Mouse (Mus musculus): ENCODE data around the gene Unc5a. TPM values are rescaled to one million over a fixed set of nuclear protein-coding genes. Genes with fewer than 3 reads are reported as not detected.

The Unc5a gene
- total RNA-seq, 2 experiments from 2014 or later: 146 to 148 TPM

GRCm38 (mm10) chr13:54992215-54992614 is 43.0 kb downstream of the Unc5a start:
- Histone ChIP-seq H3K27ac (peak overlapping the region; percentile 75), H3K4me3 (no peak overlapping the region)
- TF ChIP-seq CTCF (conservative IDR thresholded peaks at IDR 0.05): no peak
- DNase-seq (ENCODE audit: low spot score in 2 of 2): peak; percentile 44 to 63

GRCm38 (mm10) chr13:54994576-54994975 is 45.4 kb downstream of the Unc5a start:
- no peak for DNase-seq (ENCODE audit: low spot score in 2 of 2)
- no peak overlapping the region for H3K27ac ChIP-seq

GRCm38 (mm10) chr13:54995161-54995560 is 46.0 kb downstream of the Unc5a start:
- DNase-seq (ENCODE audit: low spot score in 2 of 2): no peak
- no peak overlapping the region for H3K27ac ChIP-seq
- TF ChIP-seq CTCF (conservative IDR thresholded peaks at IDR 0.05): no peak
- no peak overlapping the region for H3K4me3 ChIP-seq

More at GRCm38 (mm10) chr13:54994576-54994975, 45.4 kb downstream of the Unc5a start:
- TF ChIP-seq CTCF (conservative IDR thresholded peaks at IDR 0.05): no peak
- no peak overlapping the region for H3K4me3 ChIP-seq

GRCm38 (mm10) chr13:54997568-54997967 is 48.4 kb downstream of the Unc5a start:
- no peak for DNase-seq (ENCODE audit: low spot score in 2 of 2)
- TF ChIP-seq CTCF (conservative IDR thresholded peaks at IDR 0.05): no peak
- no peak overlapping the region for H3K27ac ChIP-seq
- H3K4me3 ChIP-seq: no peak overlapping the region

GRCm38 (mm10) chr13:55000433-55000832 is 51.2 kb downstream of the Unc5a start:
- no peak overlapping the region for H3K4me3 ChIP-seq
- peak overlapping the region; percentile 23; the same call in 1 of the 2 replicates for H3K27ac ChIP-seq
- peak in 1 of 2 experiments; percentile 40 for DNase-seq (ENCODE audit: low spot score in 2 of 2)

GRCm38 (mm10) chr13:55002090-55002489 is 52.9 kb downstream of the Unc5a start:
- no peak for DNase-seq (ENCODE audit: low spot score in 2 of 2)
- no peak for TF ChIP-seq CTCF (conservative IDR thresholded peaks at IDR 0.05)
- H3K27ac ChIP-seq: no peak overlapping the region
- no peak overlapping the region for H3K4me3 ChIP-seq

More at GRCm38 (mm10) chr13:55000433-55000832, 51.2 kb downstream of the Unc5a start:
- TF ChIP-seq CTCF (conservative IDR thresholded peaks at IDR 0.05): no peak

- peak; percentile 25 for TF ChIP-seq CTCF (conservative IDR thresholded peaks at IDR 0.05)
- no peak for DNase-seq (ENCODE audit: low spot score in 2 of 2)
- Histone ChIP-seq H3K4me3 (no peak overlapping the region), H3K27ac (peak overlapping the region; percentile 28)
Observed at GRCm38 (mm10) chr13:55004646-55005045, 55.4 kb downstream of the Unc5a start.

GRCm38 (mm10) chr13:55005691-55006414 is 56.6 kb downstream of the Unc5a start:
- no peak for TF ChIP-seq CTCF (conservative IDR thresholded peaks at IDR 0.05)
- no peak for DNase-seq (ENCODE audit: low spot score in 2 of 2)
- H3K4me3 ChIP-seq: no peak overlapping the region

GRCm38 (mm10) chr13:55006415-55006742 is 57.2 kb downstream of the Unc5a start:
- H3K4me3 ChIP-seq: no peak overlapping the region
- no peak for DNase-seq (ENCODE audit: low spot score in 2 of 2)
- TF ChIP-seq CTCF (conservative IDR thresholded peaks at IDR 0.05): no peak
- no peak overlapping the region for H3K27ac ChIP-seq

More at GRCm38 (mm10) chr13:55005691-55006414, 56.6 kb downstream of the Unc5a start:
- H3K27ac ChIP-seq: no peak overlapping the region; the same call in 1 of the 2 replicates

- no peak overlapping the region for H3K27ac ChIP-seq
Observed at GRCm38 (mm10) chr13:55008589-55008988, 59.4 kb downstream of the Unc5a start.

GRCm38 (mm10) chr13:55011103-55011502 is 61.9 kb downstream of the Unc5a start:
- Histone ChIP-seq H3K27ac (no peak overlapping the region), H3K4me3 (no peak overlapping the region)
- TF ChIP-seq CTCF (conservative IDR thresholded peaks at IDR 0.05): no peak
- no peak for DNase-seq (ENCODE audit: low spot score in 2 of 2)

More at GRCm38 (mm10) chr13:55008589-55008988, 59.4 kb downstream of the Unc5a start:
- H3K4me3 ChIP-seq: no peak overlapping the region
- DNase-seq (ENCODE audit: low spot score in 2 of 2): no peak
- no peak for TF ChIP-seq CTCF (conservative IDR thresholded peaks at IDR 0.05)

GRCm38 (mm10) chr13:55011981-55012478 is 62.8 kb downstream of the Unc5a start:
- peak; percentile 64 for TF ChIP-seq CTCF (conservative IDR thresholded peaks at IDR 0.05)
- H3K4me3 ChIP-seq: no peak overlapping the region

GRCm38 (mm10) chr13:55013702-55014344 is 64.6 kb downstream of the Unc5a start:
- TF ChIP-seq CTCF (conservative IDR thresholded peaks at IDR 0.05): peak; percentile 63
- no peak overlapping the region for H3K4me3 ChIP-seq
- DNase-seq (ENCODE audit: low spot score in 2 of 2): no peak
- H3K27ac ChIP-seq: no peak overlapping the region

More at GRCm38 (mm10) chr13:55011981-55012478, 62.8 kb downstream of the Unc5a start:
- DNase-seq (ENCODE audit: low spot score in 2 of 2): no peak
- no peak overlapping the region for H3K27ac ChIP-seq
